Mouse (Mus musculus) kidney, embryonic 14.5 days (tissue): ENCODE results near the gene Hpf1. TPM values are rescaled to one million over a fixed set of nuclear protein-coding genes. Genes with fewer than 3 reads are reported as not detected.

ENCODE experiments used
- ATAC-seq: fragments of 200-750 bp; cut with Nextera tagmentation; 2 replicates; pipeline ENCODE4 v1.8.0; 2017; ENCODE audit warnings: moderate number of reproducible peaks, mild to moderate bottlenecking, moderate TSS enrichment, moderate library complexity; ENCODE audit not compliant: low FRiP score, low TSS enrichment
- H3K27ac ChIP-seq: fragments of 300-500 bp; sonication (generic); 2 replicates; pipeline ENCODE4 v1.5.1; 2014; ENCODE audit warnings: low read depth, mild to moderate bottlenecking, low read length, moderate library complexity, mixed read lengths
- H3K27me3 ChIP-seq: fragments of 300-500 bp; sonication (generic); 2 replicates; pipeline ENCODE4 v1.6.1; 2014; ENCODE audit warnings: mild to moderate bottlenecking, low read length; ENCODE audit not compliant: control insufficient read depth, insufficient read depth
- H3K36me3 ChIP-seq: fragments of 300-500 bp; sonication (generic); 2 replicates; pipeline ENCODE4 v1.6.1; 2014; ENCODE audit warnings: low read length, mixed read lengths; ENCODE audit not compliant: control insufficient read depth, insufficient read depth
- H3K4me1 ChIP-seq: fragments of 300-500 bp; sonication (generic); 2 replicates; pipeline ENCODE4 v1.6.1; 2014; ENCODE audit warnings: low read length, mixed read lengths; ENCODE audit not compliant: control insufficient read depth, insufficient read depth
- H3K4me2 ChIP-seq: fragments of 300-500 bp; sonication (generic); replicated peaks from 2 replicates; pipeline ENCODE4 v1.6.1; 2014; ENCODE audit warnings: low read depth, mild to moderate bottlenecking, low read length
- H3K4me3 ChIP-seq: fragments of 300-500 bp; sonication (generic); 2 replicates; pipeline ENCODE4 v1.5.1; 2014; ENCODE audit warnings: mild to moderate bottlenecking, low read length
- H3K9ac ChIP-seq: fragments of 300-500 bp; sonication (generic); 2 replicates; pipeline ENCODE4 v1.6.1; 2014; ENCODE audit warnings: low read depth, mild to moderate bottlenecking, low read length, moderate library complexity
- H3K9me3 ChIP-seq: fragments of 300-500 bp; sonication (generic); 2 replicates; pipeline ENCODE4 v1.6.1; 2016; ENCODE audit warnings: low read length; ENCODE audit not compliant: control insufficient read depth
- WGBS: fragments of 180-500 bp; shearing (Covaris S2); extraction: QIAGEN DNeasy Blood & Tissue Kit; methylation state at CpG from one replicate; pipeline ENCODE4 v1.1.7; 2014; 5-methylcytosine and 5-hydroxymethylcytosine counted together
- polyA plus RNA-seq: library from polyadenylated mRNA; unstranded; fragments of >200 nt; fragmentation: Nextera tagmentation; extraction: Ambion mirVana; gene quantifications from 2 replicates; pipeline ENCODE4 v1.2.1, GENCODE M21; 2014

Gene Hpf1
- polyA plus RNA-seq, 1 experiment from 2014 or later = 102 TPM

- no peak overlapping the region for H3K4me3 ChIP-seq
- H3K4me1 ChIP-seq = no peaks in the 10 kb centered on the region
- no peaks in the 10 kb centered on the region for H3K36me3 ChIP-seq
- H3K4me2 ChIP-seq = no peak overlapping the region
- H3K27me3 ChIP-seq = no peaks in the 10 kb centered on the region
- no peak overlapping the region for H3K9ac ChIP-seq
- H3K27ac ChIP-seq = no peak overlapping the region
- no peaks in the 10 kb centered on the region for H3K9me3 ChIP-seq
- ATAC-seq = no peak
Measured at GRCm38 (mm10) chr8:60933617-60934016, 43.4 kb downstream of the Hpf1 start.

DNA sequence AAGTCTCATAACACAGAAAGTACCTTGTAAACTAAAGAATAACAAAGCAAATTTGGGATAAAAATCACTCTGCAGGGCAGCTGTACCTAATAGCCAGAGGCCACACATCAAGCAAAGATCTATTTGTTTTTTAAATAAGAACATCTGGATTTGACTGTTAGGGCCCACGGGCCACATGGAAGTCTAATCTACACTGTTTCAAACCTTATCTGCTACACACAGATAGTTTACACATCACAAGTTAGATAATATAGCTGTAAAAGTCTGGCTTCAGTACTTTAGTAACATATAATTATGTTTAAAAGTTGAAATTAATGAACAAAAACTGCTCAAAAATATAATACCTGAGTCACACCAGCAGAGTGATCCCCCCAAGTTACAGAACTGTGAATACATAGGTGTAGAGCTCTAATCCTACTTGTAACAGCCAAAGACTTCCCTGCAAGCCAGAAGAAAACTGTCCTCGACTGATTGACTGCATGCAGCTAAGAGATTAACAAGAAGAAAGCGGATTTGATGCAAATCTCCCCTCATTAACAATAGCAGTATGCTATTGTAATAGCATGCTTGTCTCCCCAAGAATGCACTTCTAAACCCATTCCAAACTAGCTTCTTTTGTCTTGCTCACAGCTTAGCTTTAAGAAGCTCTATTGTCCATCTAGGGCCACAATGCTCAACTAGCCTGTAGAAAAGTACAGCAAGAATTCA lies 48.7 kb downstream of the Hpf1 start:
- Histone ChIP-seq H3K4me3 (no peak overlapping the region), H3K9ac (no peak overlapping the region), H3K27ac (no peak overlapping the region), H3K9me3 (no peaks in the 10 kb centered on the region), H3K36me3 (no peaks in the 10 kb centered on the region), H3K4me1 (no peaks in the 10 kb centered on the region), H3K27me3 (no peaks in the 10 kb centered on the region), H3K4me2 (no peak overlapping the region)
- no peak for ATAC-seq
- WGBS = 79% methylated on average over 3 of the region's 3 CpGs

DNA sequence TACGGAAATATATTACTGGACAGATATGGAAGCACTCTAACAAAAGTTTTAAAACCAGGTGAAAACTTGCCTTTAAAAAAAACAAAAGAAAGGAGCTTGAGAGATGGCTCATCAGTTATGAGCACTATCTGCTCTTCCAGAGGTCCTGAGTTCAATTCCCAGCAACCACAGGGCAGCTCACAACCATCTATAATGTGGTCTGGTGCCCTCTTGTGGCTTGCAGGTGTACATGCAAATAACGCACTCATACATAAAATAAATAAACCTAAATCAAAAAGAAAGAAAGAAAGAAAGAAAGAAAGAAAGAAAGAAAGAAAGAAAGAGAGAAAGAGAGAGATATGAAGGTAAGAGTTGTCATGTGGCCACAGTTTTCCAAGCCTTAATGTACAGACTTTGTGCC lies 52.6 kb downstream of the Hpf1 start:
- Histone ChIP-seq H3K9me3 (no peaks in the 10 kb centered on the region), H3K27ac (no peak overlapping the region), H3K36me3 (no peaks in the 10 kb centered on the region), H3K27me3 (no peaks in the 10 kb centered on the region), H3K9ac (no peak overlapping the region), H3K4me1 (no peaks in the 10 kb centered on the region), H3K4me3 (no peak overlapping the region), H3K4me2 (no peak overlapping the region)
- ATAC-seq = no peak
- WGBS = 97% methylated on average over 2 of the region's 2 CpGs

DNA sequence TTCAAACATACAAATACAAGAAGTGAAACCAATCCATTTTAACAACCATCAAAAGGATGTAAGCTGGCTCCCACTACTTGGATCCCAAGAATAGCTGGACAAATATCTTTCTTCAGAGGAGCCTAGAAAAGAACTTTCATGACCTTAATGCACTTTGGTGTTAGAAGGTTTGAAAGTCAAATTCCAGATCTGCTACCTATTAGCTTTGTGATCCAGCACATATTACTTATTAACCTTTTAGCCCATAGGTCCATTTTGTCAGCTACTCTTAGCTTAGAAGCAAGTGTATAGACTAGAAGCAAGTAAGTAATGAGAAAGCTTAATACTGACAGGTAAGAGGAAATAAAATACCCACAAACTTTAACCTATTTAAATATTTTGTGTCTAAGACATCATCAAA lies 57.3 kb downstream of the Hpf1 start:
- no peak overlapping the region for H3K9ac ChIP-seq
- H3K27me3 ChIP-seq = no peaks in the 10 kb centered on the region
- no peak overlapping the region for H3K4me3 ChIP-seq
- no peak for ATAC-seq
- H3K4me2 ChIP-seq = no peak overlapping the region
- no peaks in the 10 kb centered on the region for H3K36me3 ChIP-seq
- no peaks in the 10 kb centered on the region for H3K4me1 ChIP-seq
- H3K9me3 ChIP-seq = no peaks in the 10 kb centered on the region
- no peak overlapping the region for H3K27ac ChIP-seq

GRCm38 (mm10) chr8:60949859-60950258 lies 59.6 kb downstream of the Hpf1 start:
- Histone ChIP-seq H3K27ac (no peak overlapping the region), H3K36me3 (no peaks in the 10 kb centered on the region), H3K4me2 (no peak overlapping the region), H3K9me3 (no peaks in the 10 kb centered on the region), H3K4me3 (no peak overlapping the region), H3K27me3 (no peaks in the 10 kb centered on the region), H3K4me1 (peaks cover 8% of the 10 kb centered on the region), H3K9ac (no peak overlapping the region)
- ATAC-seq = no peak
- WGBS = 79% methylated on average over 4 of the region's 4 CpGs

DNA sequence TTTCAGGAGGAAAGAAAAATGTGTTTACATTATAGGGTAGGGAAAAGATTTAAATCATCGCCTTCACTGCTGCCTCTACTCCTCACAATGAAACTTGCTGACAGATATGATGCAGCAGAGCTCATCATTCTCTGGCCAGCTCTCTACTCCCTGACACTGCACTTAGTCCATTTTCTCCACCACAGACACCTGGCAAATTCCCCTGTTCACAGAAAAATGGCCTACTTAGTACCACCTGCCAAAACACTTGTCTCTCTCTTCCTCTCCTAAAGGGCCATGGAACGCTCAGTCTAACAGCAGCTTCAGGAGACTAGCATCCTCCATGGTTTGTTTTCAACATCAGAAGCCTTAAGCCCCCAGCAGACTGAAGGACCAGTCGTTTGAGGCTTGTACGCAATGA lies 61.1 kb downstream of the Hpf1 start:
- no peak for ATAC-seq
- Histone ChIP-seq H3K4me1 (peaks cover 8% of the 10 kb centered on the region), H3K36me3 (no peaks in the 10 kb centered on the region), H3K4me3 (no peak overlapping the region), H3K27me3 (no peaks in the 10 kb centered on the region), H3K4me2 (no peak overlapping the region), H3K9me3 (no peaks in the 10 kb centered on the region), H3K27ac (no peak overlapping the region), H3K9ac (no peak overlapping the region)
- WGBS = 90% methylated on average over 4 of the region's 4 CpGs

GRCm38 (mm10) chr8:60951757-60952156 lies 61.5 kb downstream of the Hpf1 start:
- WGBS = 100% methylated on average over 1 of the region's 1 CpGs

DNA sequence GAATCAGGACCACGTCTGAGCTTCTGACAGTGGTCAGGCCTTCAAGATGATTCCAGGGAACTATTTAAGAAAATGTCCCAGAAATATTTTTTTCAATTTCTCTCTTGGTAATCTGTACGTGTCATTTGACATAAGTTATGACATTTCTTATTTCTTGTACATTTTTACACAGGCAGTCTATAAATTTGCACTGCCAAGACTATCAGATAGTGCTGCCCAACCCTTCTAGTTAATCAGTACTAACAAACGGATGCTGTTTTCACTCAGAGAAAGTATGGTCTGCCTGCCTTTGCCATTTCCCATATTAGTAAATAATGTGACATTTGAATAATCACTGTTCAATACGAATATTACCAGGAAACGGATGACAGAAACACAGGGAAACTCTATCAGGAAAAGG lies 62.6 kb downstream of the Hpf1 start:
- Histone ChIP-seq H3K27me3 (no peaks in the 10 kb centered on the region), H3K4me2 (no peak overlapping the region), H3K9me3 (no peaks in the 10 kb centered on the region), H3K4me3 (no peak overlapping the region), H3K9ac (no peak overlapping the region), H3K36me3 (no peaks in the 10 kb centered on the region), H3K27ac (no peak overlapping the region), H3K4me1 (peaks cover 8% of the 10 kb centered on the region)
- WGBS = 71% methylated on average over 5 of the region's 5 CpGs
- ATAC-seq = no peak

More at GRCm38 (mm10) chr8:60951757-60952156, 61.5 kb downstream of the Hpf1 start:
- Histone ChIP-seq H3K4me1 (peaks cover 8% of the 10 kb centered on the region), H3K27ac (no peak overlapping the region), H3K36me3 (no peaks in the 10 kb centered on the region), H3K27me3 (no peaks in the 10 kb centered on the region), H3K4me3 (no peak overlapping the region), H3K9ac (no peak overlapping the region), H3K9me3 (no peaks in the 10 kb centered on the region), H3K4me2 (no peak overlapping the region)
- ATAC-seq = no peak

- 6% methylated on average over 15 of the region's 15 CpGs for WGBS
- Histone ChIP-seq H3K4me3 (peak overlapping the region; percentile 38), H3K27ac (peak overlapping the region; percentile 76), H3K9me3 (no peaks in the 10 kb centered on the region), H3K4me2 (peak overlapping the region; percentile 50), H3K9ac (peak overlapping the region; percentile 37; the same call in 1 of the 2 replicates), H3K4me1 (peaks cover 8% of the 10 kb centered on the region), H3K36me3 (no peaks in the 10 kb centered on the region), H3K27me3 (no peaks in the 10 kb centered on the region)
- ATAC-seq = peak; percentile 94
Measured at GRCm38 (mm10) chr8:60954281-60955014, 64.2 kb downstream of the Hpf1 start.
